Mouse (Mus musculus): Measurements from ENCODE around the gene Ptpn6. TPM values are rescaled to one million over a fixed set of nuclear protein-coding genes. Genes with fewer than 3 reads are reported as not detected.
A peak's percentile ranks its signal among the peaks of the same experiment; 100 is the strongest.

Ptpn6 gene
- total RNA-seq, 1 experiment from 2014 or later, result 7.3 TPM

- no peak for DNase-seq
These were observed 8.4 kb downstream of the Ptpn6 start for GRCm38 (mm10) chr6:124729850-124730705.

GRCm38 (mm10) chr6:124728621-124729020 lies 9.9 kb downstream of the Ptpn6 start:
- DNase-seq, result peak; percentile 75

GRCm38 (mm10) chr6:124724472-124724871 lies 14.0 kb downstream of the Ptpn6 start:
- DNase-seq, result no peak

GRCm38 (mm10) chr6:124723541-124723940 lies 15.0 kb downstream of the Ptpn6 start:
- no peak for DNase-seq

GRCm38 (mm10) chr6:124722876-124723473 lies 15.5 kb downstream of the Ptpn6 start:
- DNase-seq, result no peak

GRCm38 (mm10) chr6:124720904-124721303 lies 17.6 kb downstream of the Ptpn6 start:
- no peak for DNase-seq

- no peak for DNase-seq
These were observed 19.0 kb downstream of the Ptpn6 start for GRCm38 (mm10) chr6:124719354-124719978.

- DNase-seq, result no peak
These were observed 19.8 kb downstream of the Ptpn6 start for GRCm38 (mm10) chr6:124718703-124719102.

- DNase-seq, result peak; percentile 57
These were observed 20.5 kb downstream of the Ptpn6 start for GRCm38 (mm10) chr6:124717968-124718367.

GRCm38 (mm10) chr6:124716864-124717490 lies 21.5 kb downstream of the Ptpn6 start:
- peak; percentile 71 for DNase-seq

- no peak for DNase-seq
These were observed 25.6 kb downstream of the Ptpn6 start for GRCm38 (mm10) chr6:124712918-124713317.

- peak; percentile 99 for DNase-seq
These were observed 26.4 kb downstream of the Ptpn6 start, which contains the start of the genes Emg1 and Phb2 for GRCm38 (mm10) chr6:124711824-124712782. Gene Emg1 (minus strand): TSS chr6:124712178. Gene Phb2 (plus strand): TSS chr6:124712336.

GRCm38 (mm10) chr6:124708289-124708889 lies 30.1 kb downstream of the Ptpn6 start:
- DNase-seq, result no peak

- DNase-seq, result no peak
These were observed 32.4 kb downstream of the Ptpn6 start for GRCm38 (mm10) chr6:124706061-124706627.

- no peak for DNase-seq
These were observed 34.1 kb downstream of the Ptpn6 start for GRCm38 (mm10) chr6:124704417-124704816.

- no peak for DNase-seq
These were observed 34.7 kb downstream of the Ptpn6 start for GRCm38 (mm10) chr6:124703789-124704188.

- peak; percentile 78 for DNase-seq
These were observed 35.8 kb downstream of the Ptpn6 start for GRCm38 (mm10) chr6:124702784-124703103.

GRCm38 (mm10) chr6:124702102-124702783 lies 36.3 kb downstream of the Ptpn6 start:
- DNase-seq, result no peak

- DNase-seq, result peak; percentile 51
These were observed 37.2 kb downstream of the Ptpn6 start for GRCm38 (mm10) chr6:124701338-124701737.
